Mouse (Mus musculus) kidney, embryonic 15.5 days (tissue): ENCODE measurements around the gene Mrpl17. TPM values are rescaled to one million over a fixed set of nuclear protein-coding genes. Genes with fewer than 3 reads are reported as not detected.
A peak's percentile ranks its signal among the peaks of the same experiment; 100 is the strongest.

Source experiments
- ATAC-seq: fragments of 200-750 bp; cut with Nextera tagmentation; replicated peaks from 2 replicates; pipeline ENCODE4 v1.8.0; 2017; ENCODE audit warnings: moderate TSS enrichment; ENCODE audit not compliant: low FRiP score
- H3K27ac ChIP-seq: fragments of 300-500 bp; sonication (generic); 2 replicates; pipeline ENCODE4 v1.5.1; 2015; ENCODE audit warnings: mild to moderate bottlenecking, inconsistent platforms
- H3K27me3 ChIP-seq: fragments of 300-500 bp; sonication (generic); 2 replicates; pipeline ENCODE4 v1.6.1; 2015; ENCODE audit warnings: inconsistent platforms
- H3K36me3 ChIP-seq: fragments of 300-500 bp; sonication (generic); 2 replicates; pipeline ENCODE4 v1.6.1; 2015; ENCODE audit warnings: inconsistent platforms
- H3K4me1 ChIP-seq: fragments of 300-500 bp; sonication (generic); 2 replicates; pipeline ENCODE4 v1.6.1; 2015; ENCODE audit warnings: inconsistent platforms
- H3K4me2 ChIP-seq: fragments of 300-500 bp; sonication (generic); 2 replicates; pipeline ENCODE4 v1.6.1; 2015; ENCODE audit warnings: moderate library complexity, mild to moderate bottlenecking, inconsistent platforms
- H3K4me3 ChIP-seq: fragments of 300-500 bp; sonication (generic); replicated peaks from 2 replicates; pipeline ENCODE4 v1.5.1; 2015; ENCODE audit warnings: mild to moderate bottlenecking, inconsistent platforms
- H3K9ac ChIP-seq: fragments of 300-500 bp; sonication (generic); 2 replicates; pipeline ENCODE4 v1.6.1; 2015; ENCODE audit warnings: mild to moderate bottlenecking, inconsistent platforms
- H3K9me3 ChIP-seq: fragments of 300-500 bp; sonication (generic); replicated peaks from 2 replicates; pipeline ENCODE4 v1.6.1; 2016; ENCODE audit warnings: inconsistent platforms
- WGBS: fragments of 180-500 bp; shearing (Covaris S2); methylation state at CpG from one replicate; pipeline ENCODE4 v1.1.7; 2015; ENCODE audit warnings: mixed read lengths; 5-methylcytosine and 5-hydroxymethylcytosine counted together
- polyA plus RNA-seq: library from polyadenylated mRNA; unstranded; fragments of >200 nt; fragmentation: Nextera tagmentation; extraction: Ambion mirVana; gene quantifications from 2 replicates; pipeline ENCODE4 v1.2.1, GENCODE M21; 2015

Gene Mrpl17
- polyA plus RNA-seq, 1 experiment from 2014 or later: 398 TPM

DNA sequence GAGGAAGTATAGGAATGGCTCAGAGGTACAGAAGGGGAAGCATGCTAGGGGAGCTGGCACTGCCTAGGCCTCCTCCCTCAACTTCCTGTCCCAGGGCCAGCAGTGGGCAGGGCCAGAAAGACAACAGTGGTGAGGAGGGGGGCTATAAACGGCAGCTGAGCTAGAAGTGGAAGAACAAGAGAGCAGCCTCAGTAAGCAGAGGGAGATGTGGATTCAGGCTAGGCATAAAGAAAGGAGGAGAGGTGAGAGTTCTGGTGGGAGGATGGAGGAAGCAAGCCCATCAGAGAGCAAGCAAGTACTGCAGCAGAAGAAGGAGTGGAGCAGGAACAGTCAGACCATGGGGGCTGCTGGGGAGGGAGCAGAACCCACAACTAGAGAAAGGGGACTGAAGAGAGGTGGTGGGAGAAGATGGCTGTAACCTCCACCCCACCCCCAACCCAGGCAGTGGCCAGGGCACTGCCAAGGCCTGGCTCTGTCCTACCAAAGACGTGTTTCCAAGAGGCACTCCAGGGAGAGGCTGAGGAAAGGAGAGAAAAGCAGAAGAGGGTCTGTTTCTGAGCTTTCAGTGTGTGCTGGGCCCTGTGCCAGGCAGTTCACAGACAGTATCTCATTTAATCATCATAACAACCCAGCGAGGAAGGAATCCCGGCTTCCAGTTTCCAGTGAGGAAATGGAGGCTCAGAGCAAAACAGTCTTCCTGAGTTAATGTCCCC is 32.2 kb downstream of the Mrpl17 start:
- peak; percentile 76 for ATAC-seq
- H3K27me3 ChIP-seq: no peaks in the 10 kb centered on the region
- H3K4me3 ChIP-seq: peak overlapping the region; percentile 31
- H3K9me3 ChIP-seq: no peaks in the 10 kb centered on the region
- 13% methylated on average over 4 of the region's 4 CpGs for WGBS
- peak overlapping the region; percentile 94 for H3K27ac ChIP-seq
- peaks cover 35% of the 10 kb centered on the region for H3K36me3 ChIP-seq
- peak overlapping the region; percentile 53 for H3K4me2 ChIP-seq
- peak overlapping the region; percentile 34; the same call in 1 of the 2 replicates for H3K9ac ChIP-seq
- peaks cover 60% of the 10 kb centered on the region for H3K4me1 ChIP-seq

DNA sequence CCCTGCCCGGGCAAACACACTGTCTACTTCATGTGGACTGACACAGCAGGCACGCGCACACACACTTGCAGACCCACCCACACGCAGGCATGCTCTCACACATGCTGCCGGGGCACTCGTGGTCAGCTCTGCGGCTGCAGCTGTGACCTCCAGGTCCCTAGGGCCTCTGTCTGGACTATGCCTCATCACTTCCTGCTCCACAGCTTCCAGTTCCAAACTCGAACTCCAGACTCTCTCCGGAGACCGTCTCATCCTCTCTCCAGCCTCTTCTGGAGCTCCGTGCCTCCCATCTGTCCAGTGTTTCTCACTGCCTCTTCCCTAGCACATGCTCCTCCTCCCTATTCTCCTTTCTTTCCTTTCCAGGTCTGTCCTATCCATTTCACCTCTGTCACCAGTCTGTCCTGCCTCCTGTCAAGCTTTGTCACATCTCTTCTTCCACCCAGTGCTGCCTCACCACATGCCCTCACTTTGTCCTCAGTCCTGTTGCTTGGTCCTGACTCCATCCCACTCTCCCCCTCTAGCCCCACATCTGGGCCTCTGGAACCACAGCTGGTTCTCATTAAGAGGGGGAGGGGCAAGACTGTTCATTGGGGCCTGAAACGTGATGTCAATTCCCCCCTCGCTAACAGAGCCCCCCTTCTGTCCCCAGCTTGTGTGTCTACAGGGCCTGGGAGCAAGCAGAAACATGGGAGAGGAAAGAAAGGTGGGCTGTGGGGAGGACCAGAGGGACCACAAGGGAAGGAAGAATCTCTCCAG is 32.9 kb downstream of the Mrpl17 start:
- H3K27ac ChIP-seq: peak overlapping the region; percentile 94
- 16% methylated on average over 13 of the region's 13 CpGs for WGBS
- H3K4me1 ChIP-seq: peaks cover 61% of the 10 kb centered on the region
- no peaks in the 10 kb centered on the region for H3K9me3 ChIP-seq
- peaks cover 35% of the 10 kb centered on the region for H3K36me3 ChIP-seq
- no peak overlapping the region for H3K9ac ChIP-seq
- H3K4me2 ChIP-seq: peak overlapping the region; percentile 53
- no peaks in the 10 kb centered on the region for H3K27me3 ChIP-seq
- ATAC-seq: peak; percentile 81
- peak overlapping the region; percentile 31 for H3K4me3 ChIP-seq

DNA sequence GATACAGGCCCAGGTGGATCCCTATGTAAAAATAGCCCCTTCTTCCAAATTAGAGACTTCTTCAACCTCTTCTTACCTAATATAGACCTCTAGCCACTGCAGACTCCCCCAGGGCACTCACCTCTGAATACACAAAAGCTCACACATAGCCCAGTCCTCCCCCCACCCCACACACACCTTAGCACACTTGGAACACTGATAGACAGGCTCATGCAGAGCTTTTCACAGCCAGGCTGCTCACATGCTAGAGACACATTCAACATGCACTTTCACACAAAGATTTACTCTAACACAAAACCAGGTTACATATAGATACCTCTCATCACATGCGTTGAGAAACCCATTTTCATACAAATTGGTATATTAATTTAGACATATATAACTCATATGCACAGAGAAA is 33.6 kb downstream of the Mrpl17 start:
- Histone ChIP-seq H3K36me3 (peaks cover 36% of the 10 kb centered on the region), H3K27ac (peak overlapping the region; percentile 94), H3K9ac (no peak overlapping the region), H3K27me3 (no peaks in the 10 kb centered on the region), H3K4me3 (no peak overlapping the region), H3K9me3 (no peaks in the 10 kb centered on the region), H3K4me1 (peaks cover 60% of the 10 kb centered on the region), H3K4me2 (peak overlapping the region; percentile 53)
- 87% methylated on average over 1 of the region's 1 CpGs for WGBS
- no peak for ATAC-seq

DNA sequence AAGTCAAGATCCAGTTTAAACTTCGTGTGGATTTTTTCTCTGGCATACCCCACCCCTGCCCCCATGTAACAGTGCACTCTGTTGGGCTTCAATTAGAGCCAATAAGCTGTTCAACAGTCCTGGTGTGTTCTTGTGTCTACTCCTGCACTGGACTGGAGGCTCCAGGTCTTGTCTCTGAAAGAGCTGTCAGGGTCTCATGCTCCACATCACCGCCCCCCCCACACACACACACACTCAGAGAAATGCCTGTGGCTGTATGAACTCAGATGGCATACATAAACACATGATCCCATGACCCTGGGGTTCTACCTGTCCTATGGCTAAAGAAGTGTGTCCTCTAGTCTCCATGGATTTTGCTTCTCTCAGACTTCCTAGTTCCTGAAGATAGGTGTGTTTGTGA is 34.9 kb downstream of the Mrpl17 start:
- 79% methylated on average over 2 of the region's 2 CpGs for WGBS
- H3K4me3 ChIP-seq: no peak overlapping the region
- no peaks in the 10 kb centered on the region for H3K9me3 ChIP-seq
- peaks cover 66% of the 10 kb centered on the region for H3K4me1 ChIP-seq
- no peak overlapping the region for H3K27ac ChIP-seq
- no peak overlapping the region for H3K9ac ChIP-seq
- no peaks in the 10 kb centered on the region for H3K27me3 ChIP-seq
- H3K36me3 ChIP-seq: peaks cover 39% of the 10 kb centered on the region
- no peak for ATAC-seq
- no peak overlapping the region for H3K4me2 ChIP-seq

DNA sequence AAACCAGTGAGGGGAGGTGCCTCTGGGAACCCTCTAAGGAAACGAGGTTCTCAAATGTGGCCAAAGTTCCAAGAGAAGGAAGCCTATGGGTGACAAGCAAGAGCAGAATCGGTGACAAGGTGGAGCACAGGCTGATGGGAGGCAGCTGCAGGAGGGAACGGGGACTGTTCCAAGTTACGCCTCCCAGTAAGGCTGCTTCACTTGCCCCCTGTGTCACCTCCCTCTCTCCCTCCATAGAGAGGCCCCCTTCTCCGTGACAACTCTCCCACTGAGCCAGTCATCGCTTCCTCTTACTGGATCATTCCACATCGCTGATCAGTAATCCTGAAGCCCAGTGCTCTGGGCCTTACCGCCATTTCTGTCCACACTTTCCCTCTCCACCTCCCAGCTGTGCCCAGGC is 36.2 kb downstream of the Mrpl17 start:
- ATAC-seq: peak; percentile 70
- Histone ChIP-seq H3K4me2 (peak overlapping the region; percentile 33), H3K9me3 (no peaks in the 10 kb centered on the region), H3K36me3 (peaks cover 45% of the 10 kb centered on the region), H3K9ac (no peak overlapping the region), H3K4me3 (0 out of 2 replicates have a peak overlapping the region, but pooled peaks have one; percentile 3), H3K27me3 (no peaks in the 10 kb centered on the region), H3K27ac (peak overlapping the region; percentile 88), H3K4me1 (peaks cover 66% of the 10 kb centered on the region)
- WGBS: 25% methylated on average over 8 of the region's 8 CpGs

DNA sequence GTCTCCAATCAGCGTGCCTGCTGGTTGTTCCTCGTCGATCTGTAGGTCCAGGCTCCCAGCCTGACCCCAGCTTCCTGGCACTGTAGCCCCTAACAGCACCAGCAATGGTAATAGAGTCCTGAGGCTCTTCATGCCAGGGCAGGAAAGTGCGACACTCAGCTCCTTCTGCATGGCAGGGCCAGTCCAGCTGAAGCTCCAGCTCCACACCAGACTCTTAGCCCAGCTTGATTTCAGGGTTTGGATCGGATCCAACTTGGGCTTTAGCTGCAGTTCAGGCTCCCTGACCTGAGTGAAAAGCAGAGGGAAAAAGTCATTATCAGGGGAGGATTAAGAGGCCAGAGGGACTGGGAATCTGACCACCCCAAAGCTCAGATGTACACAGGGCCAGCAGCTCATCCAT is 37.9 kb downstream of the Mrpl17 start:
- peaks cover 45% of the 10 kb centered on the region for H3K36me3 ChIP-seq
- H3K9me3 ChIP-seq: no peaks in the 10 kb centered on the region
- no peak overlapping the region for H3K4me3 ChIP-seq
- ATAC-seq: no peak
- no peak overlapping the region for H3K27ac ChIP-seq
- H3K27me3 ChIP-seq: no peaks in the 10 kb centered on the region
- WGBS: 80% methylated on average over 5 of the region's 5 CpGs
- H3K9ac ChIP-seq: no peak overlapping the region
- H3K4me2 ChIP-seq: no peak overlapping the region
- peaks cover 63% of the 10 kb centered on the region for H3K4me1 ChIP-seq

DNA sequence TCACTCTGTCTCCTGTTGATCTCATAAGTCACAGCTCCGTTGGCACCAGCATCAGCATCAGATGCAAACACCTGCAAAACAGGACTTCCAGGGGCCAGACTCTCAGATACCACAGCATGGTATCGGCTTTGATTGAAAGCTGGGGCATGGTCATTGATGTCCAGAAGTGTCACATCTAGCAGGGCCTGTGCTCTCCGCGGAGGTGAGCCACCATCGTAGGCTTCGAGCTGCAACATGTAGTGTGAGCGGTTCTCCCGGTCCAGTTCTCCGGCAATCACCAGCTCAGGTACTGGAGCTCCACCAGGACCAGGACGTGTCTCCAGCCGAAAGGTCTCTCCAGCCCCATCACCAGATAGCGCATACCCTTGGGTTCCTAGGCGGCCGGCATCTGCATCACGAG is 38.6 kb downstream of the Mrpl17 start:
- ATAC-seq: no peak
- H3K4me3 ChIP-seq: no peak overlapping the region
- H3K36me3 ChIP-seq: peaks cover 51% of the 10 kb centered on the region
- H3K9me3 ChIP-seq: no peaks in the 10 kb centered on the region
- peaks cover 63% of the 10 kb centered on the region for H3K4me1 ChIP-seq
- H3K9ac ChIP-seq: no peak overlapping the region
- 96% methylated on average over 15 of the region's 15 CpGs for WGBS
- H3K27me3 ChIP-seq: no peaks in the 10 kb centered on the region
- H3K4me2 ChIP-seq: no peak overlapping the region
- H3K27ac ChIP-seq: no peak overlapping the region

DNA sequence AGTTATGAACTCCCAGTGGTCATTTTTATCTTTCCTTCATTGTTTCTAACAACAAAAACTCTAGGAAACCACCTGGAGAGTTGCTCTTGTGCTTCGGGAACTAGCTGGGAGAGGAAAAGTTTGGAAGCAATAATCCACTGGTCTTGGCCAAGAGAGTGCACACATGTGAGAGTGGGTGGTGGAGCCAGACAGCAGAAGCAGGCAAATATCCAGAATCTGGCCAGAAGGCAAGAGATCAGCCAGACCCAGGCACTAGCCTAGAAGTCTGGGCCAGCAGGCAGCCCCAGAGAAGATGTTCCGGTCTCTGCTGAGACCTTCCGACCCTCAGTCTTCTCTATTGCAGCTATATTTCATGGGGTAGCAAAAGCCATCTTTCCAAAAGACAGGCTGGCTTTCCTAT is 40.9 kb downstream of the Mrpl17 start:
- H3K9ac ChIP-seq: no peak overlapping the region
- peaks cover 61% of the 10 kb centered on the region for H3K36me3 ChIP-seq
- H3K27ac ChIP-seq: no peak overlapping the region
- H3K4me1 ChIP-seq: peaks cover 47% of the 10 kb centered on the region
- H3K9me3 ChIP-seq: no peaks in the 10 kb centered on the region
- no peak overlapping the region for H3K4me2 ChIP-seq
- no peaks in the 10 kb centered on the region for H3K27me3 ChIP-seq
- no peak overlapping the region for H3K4me3 ChIP-seq
- no peak for ATAC-seq
- WGBS: 62% methylated on average over 3 of the region's 3 CpGs

DNA sequence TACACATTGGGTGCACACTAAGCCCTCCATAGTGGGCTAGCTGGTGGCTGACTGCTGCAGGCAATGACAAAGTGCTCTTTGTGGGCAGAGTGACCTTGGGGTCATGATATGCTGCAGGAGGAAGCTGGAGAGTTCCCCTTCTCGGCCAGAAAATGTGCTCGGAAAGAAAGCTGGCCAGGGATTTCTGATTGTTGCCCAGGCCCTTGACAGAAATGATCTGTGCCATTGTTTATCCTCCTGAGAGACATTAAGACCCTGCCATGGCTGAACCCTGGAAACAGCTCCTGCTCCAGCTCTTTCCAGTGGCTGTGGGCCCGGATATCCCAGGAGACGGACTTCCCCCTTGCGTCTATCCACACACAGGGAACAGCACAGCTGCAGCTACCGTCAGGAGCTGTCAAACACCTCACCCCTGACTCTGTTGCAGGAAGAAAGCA is 43.2 kb downstream of the Mrpl17 start:
- peaks cover 77% of the 10 kb centered on the region for H3K36me3 ChIP-seq
- 0 out of 2 replicates have a peak overlapping the region, but pooled peaks have one; percentile 13 for H3K4me2 ChIP-seq
- H3K27me3 ChIP-seq: 0 out of 2 replicates have a peak, but pooled peaks cover 3% of the 10 kb centered on the region
- peak overlapping the region; percentile 61 for H3K27ac ChIP-seq
- ATAC-seq: peak; percentile 38; the same call in 1 of the 2 replicates
- 14% methylated on average over 6 of the region's 6 CpGs for WGBS
- no peaks in the 10 kb centered on the region for H3K9me3 ChIP-seq
- peaks cover 28% of the 10 kb centered on the region for H3K4me1 ChIP-seq
- H3K4me3 ChIP-seq: no peak overlapping the region
- H3K9ac ChIP-seq: no peak overlapping the region

DNA sequence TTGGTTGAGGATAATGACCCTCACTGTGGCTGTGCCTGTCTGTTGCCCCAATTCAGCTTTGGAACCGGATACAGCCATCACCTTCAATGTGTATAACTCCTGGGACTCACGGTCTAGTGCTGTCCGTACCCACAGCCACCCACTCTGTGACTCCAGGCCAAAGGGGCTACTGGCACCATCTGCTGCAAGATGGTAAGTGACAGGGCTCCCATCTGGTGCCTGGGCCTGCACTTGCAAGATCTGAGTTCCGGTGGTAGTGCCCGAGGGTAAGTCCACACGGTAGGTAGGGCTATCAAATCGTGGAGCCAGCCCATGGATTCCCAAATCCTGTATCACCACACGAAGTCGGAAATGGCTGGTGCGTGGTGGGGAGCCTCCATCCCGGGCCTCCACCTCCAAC is 46.6 kb downstream of the Mrpl17 start:
- H3K9ac ChIP-seq: no peak overlapping the region

DNA sequence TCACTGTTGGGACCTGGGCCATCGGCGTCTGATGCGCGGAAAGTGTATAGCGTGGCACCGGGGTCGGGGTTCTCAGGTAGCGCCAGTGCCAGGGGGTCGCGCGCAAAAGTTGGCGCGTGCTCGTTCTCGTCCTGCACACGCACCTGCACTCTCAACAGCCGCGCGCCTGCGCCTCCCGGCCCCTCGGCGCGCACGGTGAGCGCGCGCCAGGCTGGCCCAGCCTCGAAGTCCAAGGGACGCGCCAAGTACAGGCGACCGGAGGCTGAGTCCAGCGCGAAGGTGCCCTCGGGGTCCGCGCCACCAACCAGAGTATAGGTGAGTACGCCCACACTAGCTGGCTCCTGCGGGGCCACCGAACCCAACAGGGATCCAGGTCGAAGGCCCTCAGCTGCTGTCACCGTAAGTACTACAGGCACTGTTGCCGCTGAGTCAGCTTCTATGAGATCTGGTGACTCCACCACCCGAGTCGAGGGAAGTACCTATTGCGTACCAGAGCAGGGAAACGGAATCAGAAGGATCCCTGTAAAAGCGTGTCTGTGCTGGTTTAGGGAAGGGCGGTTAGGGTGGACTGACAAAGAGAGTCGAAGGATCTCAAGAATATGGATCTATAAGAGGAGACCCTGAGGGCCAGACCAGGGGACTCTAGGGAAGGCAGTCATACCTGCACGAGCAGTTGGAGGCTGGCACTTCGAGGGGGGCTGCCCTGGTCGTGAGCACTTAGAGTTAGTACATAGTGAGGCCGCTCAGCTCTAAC is 48.2 kb downstream of the Mrpl17 start:
- peak overlapping the region; percentile 12; the same call in 1 of the 2 replicates for H3K4me3 ChIP-seq
- 50% methylated on average over 55 of the region's 55 CpGs for WGBS
- peaks cover 10% of the 10 kb centered on the region for H3K4me1 ChIP-seq
- peaks cover 84% of the 10 kb centered on the region for H3K36me3 ChIP-seq
- 0 out of 2 replicates have a peak, but pooled peaks cover 3% of the 10 kb centered on the region for H3K27me3 ChIP-seq
- peak; percentile 5; the same call in 1 of the 2 replicates for ATAC-seq
- H3K27ac ChIP-seq: no peak overlapping the region
- H3K9me3 ChIP-seq: no peaks in the 10 kb centered on the region
- H3K4me2 ChIP-seq: peak overlapping the region; percentile 51
- H3K9ac ChIP-seq: no peak overlapping the region

More for the DNA sequence above, 46.6 kb downstream of the Mrpl17 start:
- H3K4me2 ChIP-seq: no peak overlapping the region
- H3K27ac ChIP-seq: no peak overlapping the region
- WGBS: 94% methylated on average over 11 of the region's 11 CpGs
- H3K9me3 ChIP-seq: no peaks in the 10 kb centered on the region
- 0 out of 2 replicates have a peak, but pooled peaks cover 3% of the 10 kb centered on the region for H3K27me3 ChIP-seq
- H3K4me1 ChIP-seq: peaks cover 25% of the 10 kb centered on the region
- H3K4me3 ChIP-seq: no peak overlapping the region
- H3K36me3 ChIP-seq: peaks cover 70% of the 10 kb centered on the region
- no peak for ATAC-seq
